Mouse (Mus musculus) liver, embryonic 16.5 days (tissue): ENCODE results near the gene Mib2. TPM values are rescaled to one million over a fixed set of nuclear protein-coding genes. Genes with fewer than 3 reads are reported as not detected.

Experiments
- ATAC-seq: fragments of 200-750 bp; cut with Nextera tagmentation; 2 replicates; pipeline ENCODE4 v1.8.0; 2017; ENCODE audit warnings: low read depth, mild to moderate bottlenecking, moderate number of reproducible peaks, moderate library complexity
- H3K27ac ChIP-seq: fragments of 300-500 bp; sonication (generic); 2 replicates; pipeline ENCODE4 v1.5.1; 2014; ENCODE audit warnings: mild to moderate bottlenecking, low read length
- H3K27me3 ChIP-seq: fragments of 300-500 bp; sonication (generic); 2 replicates; pipeline ENCODE4 v1.6.1; 2014; ENCODE audit warnings: low read depth, low read length, mixed read lengths; ENCODE audit not compliant: control insufficient read depth, insufficient read depth
- H3K36me3 ChIP-seq: fragments of 300-500 bp; sonication (generic); 2 replicates; pipeline ENCODE4 v1.6.1; 2014; ENCODE audit warnings: mild to moderate bottlenecking; ENCODE audit not compliant: control insufficient read depth, insufficient read depth
- H3K4me1 ChIP-seq: fragments of 300-500 bp; sonication (generic); 2 replicates; pipeline ENCODE4 v1.6.1; 2014; ENCODE audit warnings: low read depth, low read length, mixed read lengths; ENCODE audit not compliant: control insufficient read depth
- H3K4me2 ChIP-seq: fragments of 300-500 bp; sonication (generic); 2 replicates; pipeline ENCODE4 v1.6.1; 2014; ENCODE audit warnings: low read depth, low read length, mixed read lengths
- H3K4me3 ChIP-seq: fragments of 300-500 bp; sonication (generic); 2 replicates; pipeline ENCODE4 v1.5.1; 2014; ENCODE audit warnings: low read depth, mild to moderate bottlenecking, low read length
- H3K9ac ChIP-seq: fragments of 300-500 bp; sonication (generic); 2 replicates; pipeline ENCODE4 v1.6.1; 2014; ENCODE audit warnings: low read depth, low read length
- H3K9me3 ChIP-seq: fragments of 300-500 bp; sonication (generic); replicated peaks from 2 replicates; pipeline ENCODE4 v1.6.1; 2016; ENCODE audit warnings: low read length; ENCODE audit not compliant: control insufficient read depth
- WGBS: fragments of 180-500 bp; shearing (Covaris S2); extraction: QIAGEN DNeasy Blood & Tissue Kit; methylation state at CpG from one replicate; pipeline ENCODE4 v1.1.7; 2014; ENCODE audit not compliant: insufficient replicate concordance; 5-methylcytosine and 5-hydroxymethylcytosine counted together
- polyA plus RNA-seq: library from polyadenylated mRNA; unstranded; fragments of >200 nt; fragmentation: Nextera tagmentation; extraction: Ambion mirVana; gene quantifications from 2 replicates; pipeline ENCODE4 v1.2.1, GENCODE M21; 2015

Gene Mib2
- polyA plus RNA-seq, 1 experiment from 2014 or later, result 6.3 TPM

DNA sequence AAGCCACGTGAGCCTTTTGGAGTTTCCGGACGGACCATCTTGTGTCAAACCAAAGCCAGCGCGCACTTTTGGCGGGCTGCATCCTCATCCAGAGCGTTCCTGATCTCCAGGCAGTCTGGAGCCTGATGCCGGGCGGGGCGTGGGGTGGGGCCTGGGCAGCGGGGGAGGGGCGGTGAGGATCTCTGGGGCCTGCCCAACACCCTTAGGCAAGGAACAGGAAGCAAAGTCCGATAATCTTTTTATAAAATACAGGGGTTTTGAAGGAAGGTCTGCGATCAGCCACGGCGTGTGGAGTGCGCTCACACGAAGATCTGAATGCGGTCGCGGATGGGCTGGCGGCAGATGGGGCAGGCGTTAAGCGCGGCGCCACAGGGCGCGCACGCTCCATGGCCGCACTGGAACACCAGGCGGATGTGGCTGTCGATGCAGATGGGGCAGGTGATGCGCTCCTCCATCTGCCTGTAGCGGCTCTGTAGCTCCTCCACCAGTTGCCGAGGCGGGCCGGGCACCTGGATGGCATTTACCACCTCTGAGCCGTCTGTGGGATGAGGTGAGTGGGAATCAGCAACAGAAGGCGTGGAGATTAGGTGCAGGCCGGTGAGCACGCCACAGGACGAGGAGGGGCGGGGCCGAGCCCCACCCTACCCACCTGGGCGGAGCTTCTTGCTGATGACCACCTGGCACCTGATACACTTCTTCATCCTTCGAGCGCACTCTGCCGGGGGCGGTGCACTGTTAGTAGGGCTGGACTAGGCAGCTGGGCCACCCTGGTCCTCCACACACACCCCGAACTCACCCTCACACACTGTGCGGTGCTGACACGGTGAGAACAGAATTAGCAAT is 14.3 kb downstream of the Mib2 start:
- peak overlapping the region; percentile 59 for H3K4me2 ChIP-seq
- ATAC-seq, result 0 out of 2 replicates have a peak, but pooled peaks have one; percentile 12
- H3K9ac ChIP-seq, result peak overlapping the region; percentile 16; the same call in 1 of the 2 replicates
- H3K36me3 ChIP-seq, result peaks cover 7% of the 10 kb centered on the region; the same call in 1 of the 2 replicates
- peaks cover 22% of the 10 kb centered on the region for H3K4me1 ChIP-seq
- no peak overlapping the region for H3K27ac ChIP-seq
- 2% methylated on average over 52 of the region's 52 CpGs for WGBS
- H3K9me3 ChIP-seq, result no peaks in the 10 kb centered on the region
- peak overlapping the region; percentile 51 for H3K4me3 ChIP-seq
- H3K27me3 ChIP-seq, result peaks cover 45% of the 10 kb centered on the region

GRCm38 (mm10) chr4:155654183-155654455 is 14.9 kb downstream of the Mib2 start:
- WGBS, result 2% methylated on average over 6 of the region's 6 CpGs
- no peak for ATAC-seq
- H3K9me3 ChIP-seq, result no peaks in the 10 kb centered on the region
- peaks cover 12% of the 10 kb centered on the region for H3K36me3 ChIP-seq
- no peak overlapping the region for H3K27ac ChIP-seq
- H3K4me1 ChIP-seq, result peaks cover 22% of the 10 kb centered on the region
- no peak overlapping the region for H3K9ac ChIP-seq
- H3K4me3 ChIP-seq, result peak overlapping the region; percentile 51
- peaks cover 45% of the 10 kb centered on the region for H3K27me3 ChIP-seq
- H3K4me2 ChIP-seq, result peak overlapping the region; percentile 59

DNA sequence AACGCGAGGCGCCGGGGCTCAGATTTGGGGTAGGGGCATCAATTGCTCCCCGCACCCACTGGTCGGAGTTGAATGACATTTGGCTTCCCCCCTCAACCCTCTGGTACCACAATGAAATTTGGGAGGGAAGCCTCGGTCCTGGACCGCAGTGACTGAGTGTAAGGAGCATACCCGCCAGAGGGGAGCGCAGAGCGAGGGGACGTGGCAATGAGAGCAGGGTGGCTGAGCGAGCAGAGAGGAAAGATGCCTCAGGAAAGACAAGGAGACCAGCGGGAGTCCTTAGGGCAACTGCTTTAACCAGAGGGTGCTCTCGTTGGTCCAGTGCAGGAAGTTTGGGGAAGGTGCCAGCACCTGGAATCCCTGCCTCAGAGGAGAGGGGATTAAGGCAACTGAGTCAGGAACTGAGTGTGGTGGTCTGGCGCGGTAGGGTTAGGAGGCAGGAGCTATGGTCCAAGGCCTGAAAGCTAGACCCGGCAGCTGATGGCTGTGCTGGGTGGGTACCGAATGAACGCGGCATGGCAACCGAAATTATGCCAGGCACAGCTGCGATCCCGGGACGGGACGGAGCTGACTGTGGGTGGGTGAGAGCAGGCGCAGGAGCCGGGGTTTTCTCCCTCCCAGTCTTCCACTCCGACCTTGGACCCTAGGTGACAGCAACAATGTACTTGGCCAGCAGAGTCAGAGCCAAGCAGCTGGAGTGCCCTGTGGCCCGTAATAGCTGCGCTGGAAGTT is 15.4 kb downstream of the Mib2 start:
- peak overlapping the region; percentile 34; the same call in 1 of the 2 replicates for H3K4me3 ChIP-seq
- H3K27ac ChIP-seq, result no peak overlapping the region
- no peak overlapping the region for H3K9ac ChIP-seq
- H3K4me2 ChIP-seq, result peak overlapping the region; percentile 59; the same call in 1 of the 2 replicates
- H3K4me1 ChIP-seq, result peaks cover 22% of the 10 kb centered on the region
- peaks cover 45% of the 10 kb centered on the region for H3K27me3 ChIP-seq
- H3K9me3 ChIP-seq, result no peaks in the 10 kb centered on the region
- H3K36me3 ChIP-seq, result peaks cover 17% of the 10 kb centered on the region
- WGBS, result 4% methylated on average over 31 of the region's 31 CpGs
- ATAC-seq, result no peak

- Histone ChIP-seq H3K36me3 (peaks cover 22% of the 10 kb centered on the region), H3K27ac (no peak within 1 kb of the TSS), H3K4me3 (peak within 1 kb of the TSS; percentile 51), H3K4me1 (peaks cover 22% of the 10 kb centered on the region), H3K9me3 (no peaks in the 10 kb centered on the region), H3K9ac (no peak within 1 kb of the TSS; the same call in 1 of the 2 replicates), H3K27me3 (peaks cover 45% of the 10 kb centered on the region), H3K4me2 (peak within 1 kb of the TSS; percentile 59)
- WGBS, result 1% methylated on average over 33 of the region's 33 CpGs
- ATAC-seq, result no peak
Measured at GRCm38 (mm10) chr4:155653086-155653450, 15.9 kb downstream of the Mib2 start, which contains the start of gene Mmp23. TSS of gene Mmp23 (minus strand) at chr4:155653384.

GRCm38 (mm10) chr4:155652283-155653085 is 16.5 kb downstream of the Mib2 start:
- no peak for ATAC-seq
- Histone ChIP-seq H3K4me1 (peaks cover 22% of the 10 kb centered on the region), H3K4me3 (peak overlapping the region; percentile 34), H3K27ac (no peak overlapping the region), H3K4me2 (peak overlapping the region; percentile 45), H3K9me3 (no peaks in the 10 kb centered on the region), H3K36me3 (peaks cover 28% of the 10 kb centered on the region), H3K9ac (no peak overlapping the region; the same call in 1 of the 2 replicates), H3K27me3 (peaks cover 45% of the 10 kb centered on the region)
- WGBS, result 22% methylated on average over 36 of the region's 36 CpGs

- no peak overlapping the region for H3K4me3 ChIP-seq
- 0 out of 2 replicates have a peak, but pooled peaks have one; percentile 6 for ATAC-seq
- peaks cover 45% of the 10 kb centered on the region for H3K27me3 ChIP-seq
- no peak overlapping the region for H3K4me2 ChIP-seq
- no peaks in the 10 kb centered on the region for H3K9me3 ChIP-seq
- peaks cover 22% of the 10 kb centered on the region for H3K4me1 ChIP-seq
- no peak overlapping the region for H3K27ac ChIP-seq
- peaks cover 32% of the 10 kb centered on the region for H3K36me3 ChIP-seq
- H3K9ac ChIP-seq, result no peak overlapping the region
- WGBS, result 56% methylated on average over 15 of the region's 15 CpGs
Measured at GRCm38 (mm10) chr4:155651553-155652269, 17.3 kb downstream of the Mib2 start.

GRCm38 (mm10) chr4:155649355-155649754 is 19.6 kb downstream of the Mib2 start:
- peaks cover 32% of the 10 kb centered on the region for H3K36me3 ChIP-seq
- H3K4me2 ChIP-seq, result no peak overlapping the region
- peaks cover 32% of the 10 kb centered on the region for H3K27me3 ChIP-seq
- no peak overlapping the region for H3K4me3 ChIP-seq
- no peak for ATAC-seq
- WGBS, result 80% methylated on average over 11 of the region's 11 CpGs
- no peak overlapping the region for H3K27ac ChIP-seq
- H3K9me3 ChIP-seq, result no peaks in the 10 kb centered on the region
- no peak overlapping the region for H3K9ac ChIP-seq
- H3K4me1 ChIP-seq, result peaks cover 13% of the 10 kb centered on the region

GRCm38 (mm10) chr4:155645721-155646120 is 23.3 kb downstream of the Mib2 start:
- 75% methylated on average over 5 of the region's 5 CpGs for WGBS
- H3K36me3 ChIP-seq, result peaks cover 59% of the 10 kb centered on the region
- H3K4me2 ChIP-seq, result no peak overlapping the region
- no peaks in the 10 kb centered on the region for H3K9me3 ChIP-seq
- ATAC-seq, result no peak
- H3K27ac ChIP-seq, result no peak overlapping the region
- H3K4me3 ChIP-seq, result no peak overlapping the region
- no peak overlapping the region for H3K9ac ChIP-seq
- no peaks in the 10 kb centered on the region for H3K27me3 ChIP-seq
- H3K4me1 ChIP-seq, result no peaks in the 10 kb centered on the region
